Mouse (Mus musculus): ENCODE measurements around the gene Crmp1. TPM values are rescaled to one million over a fixed set of nuclear protein-coding genes. Genes with fewer than 3 reads are reported as not detected.

Crmp1 gene
- total and polyA plus RNA-seq, 3 experiments: 0.55 to 0.77 (median 0.59) TPM

GRCm38 (mm10) chr5:37242360-37243168 is 824 bp downstream of the Crmp1 start:
- H3K79me2 ChIP-seq (replicated peaks; ENCODE audit: control insufficient read depth, insufficient read depth, low read length): no peaks in the 10 kb centered on the region
- H3K9ac ChIP-seq (ENCODE audit: low read depth, low read length): no peak overlapping the region
- DNase-seq: no peak
- intact Hi-C loops (cut with DNase I): no loop called here
- no peaks in the 10 kb centered on the region for H3K36me3 ChIP-seq (ENCODE audit: control insufficient read depth, insufficient read depth, low read length)
- no peak for TF ChIP-seq EP300 (IDR thresholded peaks at IDR 0.05; ENCODE audit: insufficient read depth, low read depth, low read length)
- TF ChIP-seq POLR2A (IDR thresholded peaks at IDR 0.05; ENCODE audit: insufficient read depth, low read depth, low read length): no peak
- no peak for TF ChIP-seq CTCF (IDR thresholded peaks at IDR 0.05)
- no peaks in the 10 kb centered on the region; the same call in 1 of the 2 replicates for H3K4me1 ChIP-seq (ENCODE audit: control insufficient read depth, insufficient read depth, low read length)
- 11% methylated on average over 43 of the region's 44 CpGs for WGBS
- no peak overlapping the region for H3K27ac ChIP-seq
- H3K27me3 ChIP-seq (ENCODE audit: control insufficient read depth, insufficient read depth, low read length): peaks cover 16% of the 10 kb centered on the region
- H3K4me3 ChIP-seq: no peak overlapping the region

GRCm38 (mm10) chr5:37243169-37243886 is 1.6 kb downstream of the Crmp1 start:
- H3K4me1 ChIP-seq (ENCODE audit: control insufficient read depth, insufficient read depth, low read length): no peaks in the 10 kb centered on the region; the same call in 1 of the 2 replicates
- TF ChIP-seq EP300 (IDR thresholded peaks at IDR 0.05; ENCODE audit: insufficient read depth, low read depth, low read length) (no peak), POLR2A (IDR thresholded peaks at IDR 0.05; ENCODE audit: insufficient read depth, low read depth, low read length) (no peak), CTCF (IDR thresholded peaks at IDR 0.05) (no peak)
- H3K79me2 ChIP-seq (replicated peaks; ENCODE audit: control insufficient read depth, insufficient read depth, low read length): no peaks in the 10 kb centered on the region
- peaks cover 16% of the 10 kb centered on the region for H3K27me3 ChIP-seq (ENCODE audit: control insufficient read depth, insufficient read depth, low read length)
- no peak overlapping the region for H3K27ac ChIP-seq
- intact Hi-C loops (cut with DNase I): no loop called here
- DNase-seq: peak; percentile 42 to 67
- 1% methylated on average over 19 of the region's 19 CpGs for WGBS
- no peak overlapping the region for H3K9ac ChIP-seq (ENCODE audit: low read depth, low read length)
- H3K36me3 ChIP-seq (ENCODE audit: control insufficient read depth, insufficient read depth, low read length): no peaks in the 10 kb centered on the region
- no peak overlapping the region for H3K4me3 ChIP-seq

- 3% methylated on average over 13 of the region's 13 CpGs for WGBS
- no peak overlapping the region for H3K4me3 ChIP-seq
- peaks cover 16% of the 10 kb centered on the region for H3K27me3 ChIP-seq (ENCODE audit: control insufficient read depth, insufficient read depth, low read length)
- H3K27ac ChIP-seq: no peak overlapping the region
- no peaks in the 10 kb centered on the region for H3K36me3 ChIP-seq (ENCODE audit: control insufficient read depth, insufficient read depth, low read length)
- intact Hi-C loops (cut with DNase I): no loop called here
- H3K79me2 ChIP-seq (replicated peaks; ENCODE audit: control insufficient read depth, insufficient read depth, low read length): no peaks in the 10 kb centered on the region
- H3K9ac ChIP-seq (ENCODE audit: low read depth, low read length): no peak overlapping the region
- no peak for DNase-seq
- no peaks in the 10 kb centered on the region; the same call in 1 of the 2 replicates for H3K4me1 ChIP-seq (ENCODE audit: control insufficient read depth, insufficient read depth, low read length)
- TF ChIP-seq POLR2A (IDR thresholded peaks at IDR 0.05; ENCODE audit: insufficient read depth, low read depth, low read length) (no peak), CTCF (IDR thresholded peaks at IDR 0.05) (no peak), EP300 (IDR thresholded peaks at IDR 0.05; ENCODE audit: insufficient read depth, low read depth, low read length) (no peak)
Measured at GRCm38 (mm10) chr5:37244161-37244560, 2.4 kb downstream of the Crmp1 start.

DNA sequence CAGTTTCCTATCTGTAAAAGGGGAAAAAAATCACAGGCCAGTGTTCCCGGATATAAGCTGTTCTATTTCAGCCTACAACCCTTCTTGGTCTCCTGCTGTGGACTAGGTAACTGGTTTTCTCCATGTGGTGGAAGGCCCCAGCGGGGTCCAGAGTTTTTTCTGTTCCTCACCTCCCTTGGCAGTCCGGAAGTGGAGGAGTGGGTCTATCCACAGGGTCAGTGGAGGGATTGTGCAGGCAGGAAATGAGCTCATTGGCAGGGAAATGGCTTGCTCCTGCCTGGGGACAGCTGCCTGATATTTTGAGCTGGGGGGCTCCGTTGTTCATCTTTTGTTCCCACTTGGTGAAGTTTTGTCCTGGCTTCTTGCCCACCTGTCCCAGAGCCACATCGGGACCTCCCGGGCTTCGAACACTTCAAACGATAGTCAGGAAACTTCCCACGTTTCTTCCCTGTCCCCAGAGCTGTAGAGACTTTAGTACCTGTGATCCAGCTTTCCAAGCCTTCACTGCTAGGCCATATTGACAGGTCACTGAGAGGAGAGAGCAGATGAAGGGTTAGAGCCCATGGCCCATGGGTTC is 3.0 kb downstream of the Crmp1 start:
- Histone ChIP-seq H3K27ac (no peak overlapping the region), H3K36me3 (ENCODE audit: control insufficient read depth, insufficient read depth, low read length) (no peaks in the 10 kb centered on the region), H3K4me3 (no peak overlapping the region), H3K27me3 (ENCODE audit: control insufficient read depth, insufficient read depth, low read length) (peaks cover 16% of the 10 kb centered on the region), H3K9ac (ENCODE audit: low read depth, low read length) (no peak overlapping the region), H3K4me1 (ENCODE audit: control insufficient read depth, insufficient read depth, low read length) (no peaks in the 10 kb centered on the region; the same call in 1 of the 2 replicates), H3K79me2 (replicated peaks; ENCODE audit: control insufficient read depth, insufficient read depth, low read length) (no peaks in the 10 kb centered on the region)
- no peak for TF ChIP-seq CTCF (IDR thresholded peaks at IDR 0.05)
- no peak for TF ChIP-seq POLR2A (IDR thresholded peaks at IDR 0.05; ENCODE audit: insufficient read depth, low read depth, low read length)
- no peak for TF ChIP-seq EP300 (IDR thresholded peaks at IDR 0.05; ENCODE audit: insufficient read depth, low read depth, low read length)
- no peak for DNase-seq
- WGBS: 11% methylated on average over 9 of the region's 9 CpGs
- intact Hi-C loops (cut with DNase I): no loop called here

DNA sequence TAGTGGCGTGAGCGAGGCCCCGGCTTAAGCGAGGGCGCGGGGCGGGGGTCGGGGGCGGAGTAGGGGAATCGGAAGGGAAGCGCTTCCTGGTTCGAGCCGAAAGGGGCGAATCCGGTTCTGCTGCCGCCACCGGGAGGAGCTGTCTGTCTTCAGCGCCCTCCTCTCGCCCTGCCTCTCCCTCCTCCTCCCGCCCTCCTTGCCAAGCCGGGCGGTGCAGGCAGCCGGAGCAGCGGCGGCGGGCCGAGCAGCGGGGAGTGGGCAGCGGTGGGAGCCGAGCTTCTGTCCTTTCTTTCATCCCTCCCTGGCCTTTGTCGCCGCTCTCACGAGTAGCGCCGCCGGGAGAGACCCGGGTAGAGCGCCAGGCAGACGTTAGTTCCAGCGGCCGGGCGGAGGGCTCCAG is 3.9 kb downstream of the Crmp1 start:
- Histone ChIP-seq H3K36me3 (ENCODE audit: control insufficient read depth, insufficient read depth, low read length) (no peaks in the 10 kb centered on the region), H3K4me1 (ENCODE audit: control insufficient read depth, insufficient read depth, low read length) (no peaks in the 10 kb centered on the region; the same call in 1 of the 2 replicates), H3K27me3 (ENCODE audit: control insufficient read depth, insufficient read depth, low read length) (peaks cover 16% of the 10 kb centered on the region), H3K79me2 (replicated peaks; ENCODE audit: control insufficient read depth, insufficient read depth, low read length) (no peaks in the 10 kb centered on the region), H3K27ac (no peak overlapping the region), H3K9ac (ENCODE audit: low read depth, low read length) (peak overlapping the region; percentile 26; the same call in 1 of the 2 replicates), H3K4me3 (peak overlapping the region; percentile 52)
- TF ChIP-seq CTCF (IDR thresholded peaks at IDR 0.05) (peak; percentile 38), POLR2A (IDR thresholded peaks at IDR 0.05; ENCODE audit: insufficient read depth, low read depth, low read length) (no peak)
- intact Hi-C loops (cut with DNase I): no loop called here
- peak; percentile 39 to 47 for DNase-seq
- WGBS: under 1% methylated on average over 42 of the region's 42 CpGs

Measured in heart, adult 2 months (tissue).